Mouse (Mus musculus) NIH3T3 (cell line): ENCODE measurements around the gene Slc16a4.

Experiments used
- DNase-seq: peaks from one replicate; pipeline ENCODE4 v3.0.0-alpha.2; 2012; ENCODE audit warnings: low read depth

Slc16a4 gene

DNA sequence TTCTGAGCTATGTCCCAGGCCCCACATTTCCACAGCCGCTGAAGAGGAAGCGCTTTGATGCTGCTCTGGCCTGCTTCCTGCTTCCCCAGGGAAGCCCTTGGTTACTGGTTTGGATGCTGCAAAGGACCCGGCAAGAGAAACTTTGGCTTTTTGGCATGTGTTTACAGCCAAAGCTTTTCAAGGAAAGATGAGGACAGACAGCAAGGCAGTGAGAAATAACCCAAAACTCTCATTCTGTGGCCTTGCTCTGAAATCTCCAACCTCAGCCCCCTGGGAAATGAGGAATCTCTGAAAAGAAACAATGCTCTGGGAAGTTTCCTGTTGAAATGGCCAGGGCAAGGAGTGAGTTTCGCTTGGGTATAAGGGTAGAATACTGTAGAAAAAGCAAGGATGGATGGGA, 69.3 kb downstream of the Slc16a4 start:
- no peak for DNase-seq
